Mouse (Mus musculus): Measurements from ENCODE around the gene Ano6. TPM values are rescaled to one million over a fixed set of nuclear protein-coding genes. Genes with fewer than 3 reads are reported as not detected.

Ano6 gene
- total and polyA plus RNA-seq, 3 experiments: 0.01 to 0.49 TPM; not detected in 1

- DNase-seq (ENCODE audit: low spot score): peak; percentile 26
- TF ChIP-seq GATA1 (IDR thresholded peaks at IDR 0.05; ENCODE audit: borderline replicate concordance, low read length): no peak
- TF ChIP-seq GATA2 (IDR thresholded peaks at IDR 0.05; ENCODE audit: borderline replicate concordance, low read depth, low read length): no peak
- TF ChIP-seq POLR2AphosphoS5 (IDR thresholded peaks at IDR 0.05; ENCODE audit: insufficient replicate concordance, low read depth, low read length): no peak
- no peak for TF ChIP-seq CTCF (IDR thresholded peaks at IDR 0.05; ENCODE audit: low read depth, low read length)
- TF ChIP-seq TAL1 (conservative IDR thresholded peaks at IDR 0.05; ENCODE audit: low read depth, low read length): no peak
- peak; percentile 92 for ATAC-seq (ENCODE audit: extremely low read depth, insufficient number of reproducible peaks, low FRiP score, poor library complexity, severe bottlenecking)
Measured at GRCm38 (mm10) chr15:95757169-95757568, 33.5 kb upstream of the Ano6 start.

GRCm38 (mm10) chr15:95758069-95758468 lies 32.6 kb upstream of the Ano6 start:
- no peak for TF ChIP-seq GATA1 (IDR thresholded peaks at IDR 0.05; ENCODE audit: borderline replicate concordance, low read length)
- no peak for TF ChIP-seq TAL1 (conservative IDR thresholded peaks at IDR 0.05; ENCODE audit: low read depth, low read length)
- no peak for TF ChIP-seq CTCF (IDR thresholded peaks at IDR 0.05; ENCODE audit: low read depth, low read length)
- TF ChIP-seq POLR2AphosphoS5 (IDR thresholded peaks at IDR 0.05; ENCODE audit: insufficient replicate concordance, low read depth, low read length): no peak
- TF ChIP-seq GATA2 (IDR thresholded peaks at IDR 0.05; ENCODE audit: borderline replicate concordance, low read depth, low read length): no peak

More at GRCm38 (mm10) chr15:95757169-95757568, 33.5 kb upstream of the Ano6 start:
- Histone ChIP-seq H3K9me3 (replicated peaks) (no peaks in the 10 kb centered on the region), H3K27me3 (ENCODE audit: insufficient read depth, low read length) (no peaks in the 10 kb centered on the region), H3K36me3 (replicated peaks) (no peaks in the 10 kb centered on the region), H3K4me3 (ENCODE audit: low read depth, low read length) (peak overlapping the region; percentile 44; the same call in 1 of the 2 replicates), H3K4me1 (ENCODE audit: insufficient read depth, low read depth, low read length) (peaks cover 35% of the 10 kb centered on the region)

GRCm38 (mm10) chr15:95758696-95759434 lies 31.8 kb upstream of the Ano6 start:
- TF ChIP-seq POLR2AphosphoS5 (IDR thresholded peaks at IDR 0.05; ENCODE audit: insufficient replicate concordance, low read depth, low read length) (no peak), CTCF (IDR thresholded peaks at IDR 0.05; ENCODE audit: low read depth, low read length) (no peak), GATA2 (IDR thresholded peaks at IDR 0.05; ENCODE audit: borderline replicate concordance, low read depth, low read length) (no peak), GATA1 (IDR thresholded peaks at IDR 0.05; ENCODE audit: borderline replicate concordance, low read length) (no peak), TAL1 (conservative IDR thresholded peaks at IDR 0.05; ENCODE audit: low read depth, low read length) (no peak)
- no peak overlapping the region for H3K4me3 ChIP-seq (ENCODE audit: low read depth, low read length)
- no peak for DNase-seq (ENCODE audit: low spot score)
- H3K4me1 ChIP-seq (ENCODE audit: insufficient read depth, low read depth, low read length): peaks cover 44% of the 10 kb centered on the region
- no peaks in the 10 kb centered on the region for H3K36me3 ChIP-seq (replicated peaks)
- no peaks in the 10 kb centered on the region for H3K9me3 ChIP-seq (replicated peaks)
- ATAC-seq (ENCODE audit: extremely low read depth, insufficient number of reproducible peaks, low FRiP score, poor library complexity, severe bottlenecking): no peak
- H3K27me3 ChIP-seq (ENCODE audit: insufficient read depth, low read length): no peaks in the 10 kb centered on the region

More at GRCm38 (mm10) chr15:95758069-95758468, 32.6 kb upstream of the Ano6 start:
- no peaks in the 10 kb centered on the region for H3K36me3 ChIP-seq (replicated peaks)
- peaks cover 42% of the 10 kb centered on the region for H3K4me1 ChIP-seq (ENCODE audit: insufficient read depth, low read depth, low read length)
- ATAC-seq (ENCODE audit: extremely low read depth, insufficient number of reproducible peaks, low FRiP score, poor library complexity, severe bottlenecking) (no peak), DNase-seq (ENCODE audit: low spot score) (no peak)
- no peaks in the 10 kb centered on the region for H3K27me3 ChIP-seq (ENCODE audit: insufficient read depth, low read length)
- H3K4me3 ChIP-seq (ENCODE audit: low read depth, low read length): no peak overlapping the region
- no peaks in the 10 kb centered on the region for H3K9me3 ChIP-seq (replicated peaks)

- 0 out of 2 replicates have a peak, but pooled peaks cover 4% of the 10 kb centered on the region for H3K27me3 ChIP-seq (ENCODE audit: insufficient read depth, low read length)
- DNase-seq (ENCODE audit: low spot score): no peak
- H3K36me3 ChIP-seq (replicated peaks): no peaks in the 10 kb centered on the region
- ATAC-seq (ENCODE audit: extremely low read depth, insufficient number of reproducible peaks, low FRiP score, poor library complexity, severe bottlenecking): no peak
- TF ChIP-seq GATA1 (IDR thresholded peaks at IDR 0.05; ENCODE audit: borderline replicate concordance, low read length) (no peak), CTCF (IDR thresholded peaks at IDR 0.05; ENCODE audit: low read depth, low read length) (no peak), GATA2 (IDR thresholded peaks at IDR 0.05; ENCODE audit: borderline replicate concordance, low read depth, low read length) (no peak), POLR2AphosphoS5 (IDR thresholded peaks at IDR 0.05; ENCODE audit: insufficient replicate concordance, low read depth, low read length) (no peak)
- peaks cover 44% of the 10 kb centered on the region for H3K4me1 ChIP-seq (ENCODE audit: insufficient read depth, low read depth, low read length)
- no peak overlapping the region for H3K4me3 ChIP-seq (ENCODE audit: low read depth, low read length)
- H3K9me3 ChIP-seq (replicated peaks): no peaks in the 10 kb centered on the region
Measured at GRCm38 (mm10) chr15:95759857-95760256, 30.8 kb upstream of the Ano6 start.

- no peak overlapping the region for H3K4me3 ChIP-seq (ENCODE audit: low read depth, low read length)
- H3K36me3 ChIP-seq (replicated peaks): no peaks in the 10 kb centered on the region
- DNase-seq (ENCODE audit: low spot score) (no peak), ATAC-seq (ENCODE audit: extremely low read depth, insufficient number of reproducible peaks, low FRiP score, poor library complexity, severe bottlenecking) (no peak)
- H3K4me1 ChIP-seq (ENCODE audit: insufficient read depth, low read depth, low read length): peaks cover 42% of the 10 kb centered on the region
- TF ChIP-seq GATA1 (IDR thresholded peaks at IDR 0.05; ENCODE audit: borderline replicate concordance, low read length) (no peak), TAL1 (conservative IDR thresholded peaks at IDR 0.05; ENCODE audit: low read depth, low read length) (no peak), POLR2AphosphoS5 (IDR thresholded peaks at IDR 0.05; ENCODE audit: insufficient replicate concordance, low read depth, low read length) (no peak), GATA2 (IDR thresholded peaks at IDR 0.05; ENCODE audit: borderline replicate concordance, low read depth, low read length) (no peak), CTCF (IDR thresholded peaks at IDR 0.05; ENCODE audit: low read depth, low read length) (no peak)
- no peaks in the 10 kb centered on the region for H3K9me3 ChIP-seq (replicated peaks)
- H3K27me3 ChIP-seq (ENCODE audit: insufficient read depth, low read length): 0 out of 2 replicates have a peak, but pooled peaks cover 6% of the 10 kb centered on the region
Measured at GRCm38 (mm10) chr15:95761420-95761819, 29.2 kb upstream of the Ano6 start.

- ATAC-seq (ENCODE audit: extremely low read depth, insufficient number of reproducible peaks, low FRiP score, poor library complexity, severe bottlenecking): peak; percentile 55; the same call in 1 of the 2 replicates
- TF ChIP-seq GATA2 (IDR thresholded peaks at IDR 0.05; ENCODE audit: borderline replicate concordance, low read depth, low read length) (no peak), CTCF (IDR thresholded peaks at IDR 0.05; ENCODE audit: low read depth, low read length) (peak; percentile 63), POLR2AphosphoS5 (IDR thresholded peaks at IDR 0.05; ENCODE audit: insufficient replicate concordance, low read depth, low read length) (no peak)
- Histone ChIP-seq H3K36me3 (replicated peaks) (no peaks in the 10 kb centered on the region), H3K4me1 (ENCODE audit: insufficient read depth, low read depth, low read length) (peaks cover 30% of the 10 kb centered on the region), H3K4me3 (ENCODE audit: low read depth, low read length) (no peak overlapping the region), H3K9me3 (replicated peaks) (no peaks in the 10 kb centered on the region), H3K27me3 (ENCODE audit: insufficient read depth, low read length) (peaks cover 8% of the 10 kb centered on the region; the same call in 1 of the 2 replicates)
- no peak for DNase-seq (ENCODE audit: low spot score)
Measured at GRCm38 (mm10) chr15:95762661-95763303, 27.9 kb upstream of the Ano6 start.
